ENCODE assay signal across 9 mouse cellular contexts in the genomic region with DNA sequence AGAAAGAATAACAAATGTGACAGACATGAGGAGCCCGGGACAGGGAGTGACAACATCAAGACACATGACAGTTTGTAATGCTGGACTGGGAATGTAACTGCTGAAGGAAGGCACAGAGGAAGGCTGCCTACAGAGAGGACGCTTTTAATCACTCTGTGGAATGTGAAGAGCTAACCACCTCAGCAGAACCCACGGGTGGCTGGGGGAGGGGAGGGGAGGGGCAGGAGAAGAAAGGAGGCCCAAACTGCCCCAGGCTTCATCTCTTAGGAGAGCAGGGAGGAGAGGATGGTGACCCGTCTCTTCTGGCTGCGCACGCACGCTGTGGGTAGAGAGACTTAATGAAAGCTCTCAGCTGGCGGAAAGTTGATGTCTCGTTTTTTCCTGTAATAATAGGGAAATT. TPM values are rescaled to one million over a fixed set of nuclear protein-coding genes. Genes with fewer than 3 reads are reported as not detected.
DNase-seq lines count a peak whose midpoint lies in the region; ATAC-seq and TF ChIP-seq lines count a peak whose summit lies in the region.
"Had no signal": no experiment of that assay in that cellular context is flagged by ENCODE, and none has a peak within 500 bp of the region (broad histone marks: within the 10 kb centered on the region; RNA-seq: fewer than 3 reads in every experiment).

No protein-coding gene starts in this region.

- ATAC-seq in heart, postnatal 0 days (ENCODE audit: insufficient read depth, low read depth): 0 out of 2 replicates have a peak, but pooled peaks have one; percentile 33
- no peak for ATAC-seq in forebrain, embryonic 11.5 days (replicated peaks; ENCODE audit: low FRiP score)
- ATAC-seq in midbrain, embryonic 11.5 days (ENCODE audit: low FRiP score): no peak
- no peak for ATAC-seq in stomach, postnatal 0 days (ENCODE audit: low FRiP score, low TSS enrichment)

- no peak overlapping the region for H3K9ac ChIP-seq in heart, postnatal 0 days (replicated peaks; ENCODE audit: low read depth, low read length)
- H3K9ac ChIP-seq in forebrain, embryonic 11.5 days (ENCODE audit: low read length): no peak overlapping the region
- H3K9ac ChIP-seq in midbrain, embryonic 11.5 days (ENCODE audit: low read length): no peak overlapping the region
- no peak overlapping the region for H3K9ac ChIP-seq in stomach, postnatal 0 days (ENCODE audit: low read length)

- H3K4me2 ChIP-seq in heart, postnatal 0 days (ENCODE audit: low read depth, low read length): peak overlapping the region; percentile 30; the same call in 1 of the 2 replicates
- H3K4me2 ChIP-seq in forebrain, embryonic 11.5 days (ENCODE audit: low read depth, low read length, severe bottlenecking): no peak overlapping the region
- no peak overlapping the region for H3K4me2 ChIP-seq in midbrain, embryonic 11.5 days
- H3K4me2 ChIP-seq in stomach, postnatal 0 days (replicated peaks; ENCODE audit: low read depth): no peak overlapping the region

- no peaks in the 10 kb centered on the region for H3K36me3 ChIP-seq in heart, postnatal 0 days (replicated peaks; ENCODE audit: control insufficient read depth, insufficient read depth, low read length)
- H3K36me3 ChIP-seq in forebrain, embryonic 11.5 days (ENCODE audit: control insufficient read depth, insufficient read depth, low read length): no peaks in the 10 kb centered on the region
- H3K36me3 ChIP-seq in midbrain, embryonic 11.5 days (ENCODE audit: control insufficient read depth, insufficient read depth, low read length): no peaks in the 10 kb centered on the region
- no peaks in the 10 kb centered on the region for H3K36me3 ChIP-seq in stomach, postnatal 0 days (ENCODE audit: control insufficient read depth, insufficient read depth, low read length)

- no peak for DNase-seq in heart, postnatal 0 days (ENCODE audit: low spot score)
- DNase-seq in heart, postnatal 36 days: no peak
- peak; percentile 80 for DNase-seq in ZHBTc4 (ENCODE audit: low read depth, low spot score)
- peak; percentile 73 for DNase-seq in forebrain, embryonic 11.5 days (ENCODE audit: low spot score)
- peak; percentile 84 for DNase-seq in midbrain, embryonic 11.5 days (ENCODE audit: low spot score, missing footprints)
- no peak for DNase-seq in stomach, postnatal 0 days (ENCODE audit: low spot score)
- no peak for DNase-seq in thymus, postnatal 25 days
- DNase-seq in left cerebral cortex, adult 9 months (ENCODE audit: low spot score in 2 of 2): no peak
- DNase-seq: adrenal gland, postnatal 10 days had no signal

- TF ChIP-seq CTCF in heart, postnatal 0 days (IDR thresholded peaks at IDR 0.05; ENCODE audit: low read depth): no peak
- no peak for TF ChIP-seq CTCF in stomach, postnatal 0 days (IDR thresholded peaks at IDR 0.05; ENCODE audit: low read depth)

- no peak overlapping the region for H3K27ac ChIP-seq in heart, postnatal 0 days (ENCODE audit: low read depth)
- no peak overlapping the region for H3K27ac ChIP-seq in forebrain, embryonic 11.5 days (ENCODE audit: low read depth, low read length)
- H3K27ac ChIP-seq in midbrain, embryonic 11.5 days (ENCODE audit: low read depth, low read length): no peak overlapping the region
- H3K27ac ChIP-seq in stomach, postnatal 0 days (replicated peaks): no peak overlapping the region

- H3K4me1 ChIP-seq in heart, postnatal 0 days (ENCODE audit: control insufficient read depth, insufficient read depth): no peaks in the 10 kb centered on the region
- peaks cover 3% of the 10 kb centered on the region; the same call in 1 of the 2 replicates for H3K4me1 ChIP-seq in forebrain, embryonic 11.5 days (replicated peaks; ENCODE audit: control insufficient read depth, insufficient read depth, low read length)
- peaks cover 5% of the 10 kb centered on the region for H3K4me1 ChIP-seq in midbrain, embryonic 11.5 days (ENCODE audit: control insufficient read depth, insufficient read depth, low read length)
- H3K4me1 ChIP-seq in stomach, postnatal 0 days (replicated peaks; ENCODE audit: control insufficient read depth, insufficient read depth): no peaks in the 10 kb centered on the region

- no peaks in the 10 kb centered on the region for H3K27me3 ChIP-seq in heart, postnatal 0 days (ENCODE audit: control insufficient read depth, insufficient read depth, low read length)
- no peaks in the 10 kb centered on the region for H3K27me3 ChIP-seq in forebrain, embryonic 11.5 days (ENCODE audit: control insufficient read depth, insufficient read depth, low read length)
- H3K27me3 ChIP-seq in midbrain, embryonic 11.5 days (ENCODE audit: control insufficient read depth, insufficient read depth, low read length): no peaks in the 10 kb centered on the region
- no peaks in the 10 kb centered on the region for H3K27me3 ChIP-seq in stomach, postnatal 0 days (ENCODE audit: control insufficient read depth, insufficient read depth, low read length)

- no peak for TF ChIP-seq EP300 in heart, postnatal 0 days (IDR thresholded peaks at IDR 0.05; ENCODE audit: low read depth)
- no peak for TF ChIP-seq EP300 in stomach, postnatal 0 days (optimal IDR thresholded peaks at IDR 0.05)

- intact Hi-C loops in heart, postnatal 36 days (cut with DNase I): no loop called here

- WGBS in heart, postnatal 0 days: 36% methylated on average over 9 of the region's 9 CpGs
- 20% methylated on average over 9 of the region's 9 CpGs for WGBS in forebrain, embryonic 11.5 days
- 23% methylated on average over 9 of the region's 9 CpGs for WGBS in midbrain, embryonic 11.5 days
- WGBS in stomach, postnatal 0 days: 41% methylated on average over 9 of the region's 9 CpGs

- H3K4me3 ChIP-seq in heart, postnatal 0 days (ENCODE audit: low read depth, low read length): no peak overlapping the region
- no peak overlapping the region for H3K4me3 ChIP-seq in forebrain, embryonic 11.5 days (ENCODE audit: low read depth, low read length)
- H3K4me3 ChIP-seq in midbrain, embryonic 11.5 days (ENCODE audit: low read depth, low read length): no peak overlapping the region
- no peak overlapping the region for H3K4me3 ChIP-seq in stomach, postnatal 0 days (ENCODE audit: low read depth, low read length)

- H3K9me3 ChIP-seq in heart, postnatal 0 days (replicated peaks; ENCODE audit: control insufficient read depth, low read length): no peaks in the 10 kb centered on the region
- no peaks in the 10 kb centered on the region for H3K9me3 ChIP-seq in forebrain, embryonic 11.5 days (ENCODE audit: control insufficient read depth, low read length)
- no peaks in the 10 kb centered on the region for H3K9me3 ChIP-seq in midbrain, embryonic 11.5 days (ENCODE audit: control insufficient read depth, low read length)
- H3K9me3 ChIP-seq in stomach, postnatal 0 days (ENCODE audit: control insufficient read depth, low read length): no peaks in the 10 kb centered on the region

RNA-seq across cellular contexts. Expression of gene Fndc3b, which starts 25.1 kb away (rescaled TPM):
- total RNA-seq in heart, postnatal 0 days (2014; rRNA removed; ENCODE audit: low replicate concordance): 44.1 and 57.1 TPM in 2 replicates
- 13.8 and 16.4 TPM in 2 replicates for polyA plus RNA-seq in heart, postnatal 0 days (2015; fragmentation: Nextera tagmentation; extraction: Ambion mirVana)
- 10 to 100 TPM; 58.3 to 58.7 TPM for total RNA-seq in heart, postnatal 36 days (2021)
- 11.3 and 11.9 TPM in 2 replicates for polyA plus RNA-seq in forebrain, embryonic 11.5 days (2014; fragmentation: Nextera tagmentation; extraction: Ambion mirVana)
- 10.0 and 10.1 TPM in 2 replicates for polyA plus RNA-seq in midbrain, embryonic 11.5 days (2014; fragmentation: Nextera tagmentation; extraction: Ambion mirVana)
- polyA plus RNA-seq in stomach, postnatal 0 days (2015; fragmentation: Nextera tagmentation; extraction: Ambion mirVana): 11.8 TPM in 2 replicates

Comparison
In these comparisons a context has a peak if more than half of its experiments do, and no peak if none do; other contexts are left out.
1. DNase-seq: peak in ZHBTc4 (single experiment), forebrain, embryonic 11.5 days (single experiment) and midbrain, embryonic 11.5 days (single experiment); none in heart, postnatal 0 days (single experiment), heart, postnatal 36 days (0 of 2), stomach, postnatal 0 days (single experiment), thymus, postnatal 25 days (single experiment) and left cerebral cortex, adult 9 months (0 of 2).